Mouse (Mus musculus) bone marrow, adult 2 months (tissue): ENCODE measurements around the gene Gm20431. TPM values are rescaled to one million over a fixed set of nuclear protein-coding genes. Genes with fewer than 3 reads are reported as not detected.
A peak's percentile ranks its signal among the peaks of the same experiment; 100 is the strongest.

Source experiments
- H3K27ac ChIP-seq: fragments of 200-500 bp; 2 replicates; pipeline ENCODE4 v1.5.1; 2012; ENCODE audit warnings: low read depth, mild to moderate bottlenecking, control low read depth, inconsistent platforms, low read length; ENCODE audit not compliant: control insufficient read depth, poor library complexity, insufficient read depth
- H3K4me1 ChIP-seq: fragments of 200-500 bp; 2 replicates; pipeline ENCODE4 v1.6.1; 2011; ENCODE audit warnings: low read length; ENCODE audit not compliant: control insufficient read depth, insufficient read depth
- H3K4me3 ChIP-seq: fragments of 200-500 bp; replicated peaks from 2 replicates; pipeline ENCODE3; 2011; ENCODE audit warnings: mild to moderate bottlenecking, low read depth, low read length, control low read depth; ENCODE audit not compliant: control insufficient read depth
- CTCF ChIP-seq: fragments of 200-500 bp; IDR thresholded peaks from 2 replicates; pipeline ENCODE4 v1.5.1; 2011; ENCODE audit warnings: low read length, control low read depth; ENCODE audit not compliant: control insufficient read depth, insufficient read depth
- POLR2A ChIP-seq: fragments of 200-500 bp; IDR thresholded peaks from 2 replicates; pipeline ENCODE4 v1.6.1; 2011; ENCODE audit warnings: low read depth, mild to moderate bottlenecking, control low read depth, low read length, borderline replicate concordance; ENCODE audit not compliant: control insufficient read depth
- WGBS: fragments of 180-500 bp; shearing (Covaris S2); methylation state at CpG from one replicate; pipeline ENCODE4 v1.1.7; 2018; 5-methylcytosine and 5-hydroxymethylcytosine counted together
- polyA plus RNA-seq: library from polyadenylated mRNA; stranded (reverse); fragments of >200 nt; gene quantifications from 2 replicates; pipeline ENCODE4 v1.2.4, GENCODE M21; 2011; ENCODE audit warnings: low replicate concordance; ENCODE audit not compliant: missing spikeins, insufficient read depth, insufficient read length

The Gm20431 gene
- polyA plus RNA-seq, 1 experiment: not detected

DNA sequence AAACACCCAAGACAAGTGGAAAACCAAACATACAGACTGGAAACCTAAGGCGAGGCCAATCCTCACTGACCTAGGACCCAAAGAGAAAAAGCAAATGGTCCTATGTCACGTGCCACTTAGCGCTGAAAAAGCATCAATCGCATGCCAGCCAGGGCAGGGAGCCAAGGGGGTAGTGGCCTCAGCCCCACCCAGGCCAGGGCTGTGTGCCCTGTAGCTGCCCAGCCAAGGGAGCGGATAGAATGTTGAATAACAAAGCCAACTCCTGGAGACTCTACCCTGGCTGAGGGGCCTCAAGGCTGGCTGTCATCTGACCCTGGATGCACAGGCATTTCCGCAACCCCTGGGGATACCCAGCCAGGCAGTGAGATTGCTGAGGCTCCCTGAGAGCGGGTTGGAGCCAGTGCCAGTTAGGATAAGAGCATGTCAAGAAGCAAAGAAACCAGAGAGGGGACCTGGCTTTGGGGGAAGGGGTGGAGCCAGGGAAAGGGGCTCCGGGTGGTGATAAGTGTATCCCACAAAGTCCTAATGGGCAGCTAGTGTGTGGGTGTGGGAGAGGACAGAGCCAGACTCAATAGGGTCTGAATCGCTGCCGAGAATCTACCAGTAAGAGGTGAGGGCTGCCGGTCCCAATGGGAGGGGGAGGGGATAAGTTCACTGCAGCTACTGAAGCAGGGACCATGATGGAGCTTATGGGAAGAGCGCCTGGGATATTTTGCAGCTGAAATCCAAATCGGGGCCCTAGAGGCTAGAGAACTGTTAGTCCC, 1.3 kb downstream of the Gm20431 start:
- peak overlapping the region; percentile 5; the same call in 1 of the 2 replicates for H3K27ac ChIP-seq
- H3K4me3 ChIP-seq: peak overlapping the region; percentile 89
- TF ChIP-seq POLR2A (no peak), CTCF (no peak)
- WGBS: 33% methylated on average over 13 of the region's 13 CpGs
- peaks cover 8% of the 10 kb centered on the region; the same call in 1 of the 2 replicates for H3K4me1 ChIP-seq

DNA sequence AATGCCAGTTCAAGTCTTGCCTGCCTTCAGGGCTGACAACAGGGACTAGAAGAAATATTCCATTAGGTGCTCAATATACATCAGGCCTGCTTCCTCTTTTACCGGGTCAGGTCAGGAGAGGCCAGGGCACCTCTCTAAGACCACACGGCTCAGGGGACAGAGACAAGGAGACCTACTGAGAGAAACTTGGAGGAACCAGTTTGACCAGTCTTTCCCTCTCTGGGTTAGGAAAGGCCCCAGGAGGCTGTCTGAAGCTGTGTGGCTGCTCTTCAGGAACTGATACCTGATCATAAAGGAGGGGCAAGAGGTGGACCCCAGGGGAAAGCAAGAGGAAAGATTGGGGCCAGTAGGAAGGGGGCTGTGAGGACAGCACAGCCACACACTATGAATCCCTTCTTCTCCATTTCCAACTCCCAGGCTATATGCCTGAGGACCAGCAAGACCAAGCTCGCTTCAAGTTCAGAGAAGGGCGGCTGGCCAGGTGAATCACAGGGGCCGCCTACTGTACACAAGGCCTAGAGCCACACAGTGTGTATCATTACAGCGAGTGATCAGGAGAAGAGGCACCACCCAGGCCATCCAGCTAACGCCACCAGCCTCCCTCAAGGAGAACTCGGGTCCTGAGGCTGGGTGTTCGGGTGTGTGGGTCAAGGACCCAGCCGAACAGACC, 2.0 kb downstream of the Gm20431 start:
- H3K4me1 ChIP-seq: peaks cover 8% of the 10 kb centered on the region; the same call in 1 of the 2 replicates
- TF ChIP-seq CTCF: no peak
- WGBS: 70% methylated on average over 10 of the region's 10 CpGs
- H3K27ac ChIP-seq: no peak overlapping the region
- H3K4me3 ChIP-seq: peak overlapping the region; percentile 1

GRCm38 (mm10) chr2:167658712-167659111, 2.6 kb downstream of the Gm20431 start:
- H3K4me1 ChIP-seq: peaks cover 8% of the 10 kb centered on the region; the same call in 1 of the 2 replicates
- H3K4me3 ChIP-seq: no peak overlapping the region
- no peak overlapping the region for H3K27ac ChIP-seq
- TF ChIP-seq CTCF (no peak), POLR2A (no peak)
- 86% methylated on average over 11 of the region's 11 CpGs for WGBS

- WGBS: 81% methylated on average over 4 of the region's 4 CpGs
- H3K27ac ChIP-seq: peak overlapping the region; percentile 97; the same call in 1 of the 2 replicates
- no peak for TF ChIP-seq CTCF
- TF ChIP-seq POLR2A: no peak
- no peak overlapping the region for H3K4me3 ChIP-seq
- H3K4me1 ChIP-seq: peaks cover 8% of the 10 kb centered on the region; the same call in 1 of the 2 replicates
These were observed 3.3 kb downstream of the Gm20431 start for GRCm38 (mm10) chr2:167657973-167658372.

DNA sequence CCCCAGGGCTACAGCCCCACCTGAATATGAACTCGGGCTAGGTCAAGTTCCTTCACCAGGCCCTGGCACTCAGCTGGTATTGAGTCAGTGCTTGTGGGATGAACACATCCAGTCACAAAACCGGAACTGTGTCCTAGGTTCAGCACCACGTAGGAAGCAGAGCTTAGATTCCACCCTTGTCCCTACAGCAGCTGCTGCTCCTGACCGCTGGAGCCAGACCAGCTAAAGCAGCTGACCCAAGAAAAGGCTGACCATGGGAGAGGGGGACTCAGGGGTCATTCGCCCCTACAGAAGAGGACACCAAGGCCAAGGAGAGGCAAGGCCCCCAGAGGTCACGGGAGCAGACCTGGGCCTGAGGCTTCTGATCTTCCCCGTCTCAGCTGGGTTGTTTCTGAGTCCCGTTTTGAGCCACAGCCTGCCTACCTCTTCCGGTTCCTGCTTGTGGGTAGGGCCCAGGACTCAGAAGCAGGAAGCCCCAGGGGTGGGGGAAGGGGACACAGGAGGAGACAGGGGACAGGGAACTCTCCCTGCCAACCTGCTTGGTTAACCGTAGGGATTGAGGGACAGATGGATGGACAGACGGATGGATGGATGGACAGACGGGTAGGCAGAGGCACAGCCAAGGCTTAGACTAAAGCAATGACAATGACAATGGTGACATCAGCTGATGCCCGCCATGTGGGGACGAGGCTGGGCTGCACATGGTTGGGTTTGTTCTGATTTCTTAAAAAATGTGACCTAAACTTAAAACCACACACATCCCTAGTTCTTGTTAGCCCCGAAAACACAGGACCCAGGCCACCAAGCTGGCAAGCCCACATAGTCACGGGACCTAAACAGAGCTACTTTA, 4.4 kb downstream of the Gm20431 start:
- WGBS: 11% methylated on average over 16 of the region's 16 CpGs
- H3K4me1 ChIP-seq: peaks cover 8% of the 10 kb centered on the region; the same call in 1 of the 2 replicates

GRCm38 (mm10) chr2:167654911-167655600, 6.2 kb downstream of the Gm20431 start:
- no peak overlapping the region for H3K27ac ChIP-seq
- TF ChIP-seq CTCF (no peak), POLR2A (no peak)
- H3K4me1 ChIP-seq: peaks cover 9% of the 10 kb centered on the region; the same call in 1 of the 2 replicates

More for the DNA sequence above, 4.4 kb downstream of the Gm20431 start:
- Histone ChIP-seq H3K27ac (peak overlapping the region; percentile 97), H3K4me3 (peak overlapping the region; percentile 56)
- TF ChIP-seq CTCF: 0 out of 2 replicates have a peak, but pooled peaks have one; percentile 5
- peak; percentile 65; the same call in 1 of the 2 replicates for TF ChIP-seq POLR2A

GRCm38 (mm10) chr2:167652694-167653093, 8.6 kb downstream of the Gm20431 start:
- no peak overlapping the region for H3K4me3 ChIP-seq
- H3K4me1 ChIP-seq: peaks cover 16% of the 10 kb centered on the region
- H3K27ac ChIP-seq: no peak overlapping the region
- TF ChIP-seq POLR2A (no peak), CTCF (no peak)
- WGBS: 80% methylated on average over 7 of the region's 7 CpGs

More at GRCm38 (mm10) chr2:167654911-167655600, 6.2 kb downstream of the Gm20431 start:
- WGBS: 86% methylated on average over 10 of the region's 10 CpGs
- no peak overlapping the region for H3K4me3 ChIP-seq

DNA sequence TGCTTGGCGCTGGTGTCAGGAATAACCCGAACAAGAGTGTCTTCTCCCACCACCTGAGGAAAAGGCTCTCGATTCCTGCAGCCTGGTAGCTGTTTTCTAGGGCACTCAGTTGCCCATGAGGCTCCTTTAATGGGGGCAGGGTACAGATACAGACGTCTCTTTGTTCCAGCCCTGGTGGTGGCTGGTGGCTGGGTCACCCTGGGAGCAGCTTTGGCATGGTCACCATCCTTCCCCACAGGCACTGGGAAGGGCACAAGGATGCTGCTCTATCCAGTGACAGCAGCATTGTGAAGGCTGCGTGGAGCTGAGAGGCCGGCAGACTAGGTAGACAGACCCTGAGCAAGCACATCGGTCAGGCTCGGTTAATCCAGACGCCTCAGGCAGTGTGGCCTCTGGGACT, 9.7 kb downstream of the Gm20431 start:
- peaks cover 11% of the 10 kb centered on the region for H3K4me1 ChIP-seq
- no peak overlapping the region for H3K27ac ChIP-seq
- no peak overlapping the region for H3K4me3 ChIP-seq
- TF ChIP-seq POLR2A: no peak
- no peak for TF ChIP-seq CTCF
- 88% methylated on average over 9 of the region's 9 CpGs for WGBS
